Mouse (Mus musculus) layer of hippocampus, postnatal 36 days (tissue): ENCODE measurements around the gene Med23. TPM values are rescaled to one million over a fixed set of nuclear protein-coding genes. Genes with fewer than 3 reads are reported as not detected.

Source experiments
- DNase-seq, 2 experiments: peaks; one replicate each; pipeline ENCODE4 v3.0.0; 2022
- total RNA-seq, 2 experiments: library from RNA; stranded (reverse); gene quantifications; 2 replicates each; pipeline ENCODE4 v1.2.3; 2021

Med23 gene
- total RNA-seq, result 10 to 100 TPM; 25.5 to 37.0 TPM

- peak; percentile 99 for DNase-seq
Measured at GRCm38 (mm10) chr10:24869760-24870290, at the start of gene Med23. Gene Med23, plus strand, starts transcription at chr10:24869986.

GRCm38 (mm10) chr10:24821990-24822676, 47.7 kb upstream of the Med23 start:
- no peak for DNase-seq

DNA sequence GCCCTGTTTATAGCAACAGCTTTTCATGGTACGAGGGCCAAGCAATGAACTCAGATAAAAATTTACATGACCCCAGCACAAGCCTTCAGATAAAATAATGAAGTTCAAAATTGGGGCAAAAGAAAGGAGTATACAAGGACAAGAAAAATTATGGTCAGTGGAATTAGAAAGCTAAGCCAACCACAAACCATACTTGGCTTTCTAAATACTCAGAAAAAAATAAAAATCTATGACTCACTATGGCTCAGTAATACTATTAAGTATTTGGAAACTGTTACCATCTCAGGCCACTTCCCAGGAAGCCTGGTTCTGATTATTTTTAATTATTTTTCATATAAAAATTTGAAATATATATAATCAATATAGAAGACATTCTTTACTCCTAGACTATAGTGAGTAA, 46.9 kb upstream of the Med23 start:
- no peak for DNase-seq

GRCm38 (mm10) chr10:24823265-24823664, 46.5 kb upstream of the Med23 start:
- DNase-seq, result no peak

GRCm38 (mm10) chr10:24823697-24824535, 45.9 kb upstream of the Med23 start:
- no peak for DNase-seq

DNA sequence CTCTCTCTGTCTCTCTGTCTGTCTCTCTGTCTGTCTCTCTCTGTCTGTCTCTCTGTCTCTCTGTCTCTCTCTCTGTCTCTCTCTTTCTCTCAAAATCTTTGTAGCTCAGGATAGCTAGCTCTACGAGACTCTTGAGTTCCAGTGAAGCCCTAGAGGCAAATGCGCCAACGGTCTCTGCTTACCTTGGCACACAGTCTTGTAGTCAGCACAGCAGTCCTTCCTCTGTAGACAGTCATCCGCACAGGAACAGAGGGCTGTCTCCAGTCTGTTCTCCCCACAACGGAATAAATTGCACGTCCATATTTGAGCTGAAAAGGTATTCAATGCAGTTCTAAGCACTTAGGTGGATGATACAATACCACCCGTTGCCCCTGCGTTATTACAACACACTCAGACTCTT, 45.2 kb upstream of the Med23 start:
- no peak for DNase-seq

DNA sequence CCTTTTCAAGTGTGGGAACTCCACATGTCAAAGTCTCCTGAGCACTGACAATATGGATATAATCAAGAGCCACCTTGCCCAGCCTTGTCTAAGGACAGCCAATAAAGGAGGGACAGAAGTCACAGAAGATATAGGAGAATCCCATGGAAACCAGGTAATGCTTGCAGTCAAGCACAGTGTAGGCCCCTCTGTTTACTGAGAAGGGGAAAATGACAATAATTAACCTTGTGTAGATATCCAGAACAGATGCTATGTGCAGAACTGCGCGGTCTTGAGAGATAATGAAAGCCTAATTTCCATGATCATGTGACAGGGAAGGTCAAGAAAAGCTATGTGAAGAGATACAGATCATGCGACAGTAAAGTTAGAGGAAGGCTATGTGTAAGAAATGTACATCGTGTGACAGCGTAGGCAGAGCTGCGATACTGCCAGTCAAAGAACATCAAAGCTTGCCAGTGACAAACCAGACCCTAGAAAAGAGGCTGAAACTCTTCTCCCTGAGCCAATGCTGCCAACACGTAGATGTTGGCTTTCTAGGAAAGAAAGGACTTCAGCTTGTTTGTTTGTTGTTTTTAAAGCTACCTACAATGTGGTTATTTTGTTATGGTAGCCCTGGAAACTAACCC, 44.2 kb upstream of the Med23 start:
- DNase-seq, result no peak

DNA sequence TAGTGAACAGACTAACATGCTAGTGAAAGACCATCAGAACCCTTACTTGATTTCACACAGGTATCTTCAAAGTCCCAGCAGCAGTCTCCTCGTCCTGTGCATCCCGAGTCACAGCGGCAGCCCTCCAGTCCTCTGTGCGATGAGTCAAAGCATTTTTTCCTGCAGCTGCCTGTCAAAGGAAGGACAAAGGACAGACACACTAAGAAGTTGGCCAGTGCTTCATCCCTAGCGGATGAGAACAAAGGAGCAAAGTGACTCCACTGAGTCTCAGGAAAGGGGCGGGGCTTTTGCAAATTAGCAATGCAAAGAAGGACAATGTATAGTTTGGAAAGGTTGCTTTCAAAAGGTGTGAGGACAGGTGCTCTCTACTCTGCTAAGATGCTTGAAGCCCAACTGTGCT, 43.7 kb upstream of the Med23 start:
- no peak for DNase-seq

GRCm38 (mm10) chr10:24828136-24828535, 41.6 kb upstream of the Med23 start:
- no peak for DNase-seq

DNA sequence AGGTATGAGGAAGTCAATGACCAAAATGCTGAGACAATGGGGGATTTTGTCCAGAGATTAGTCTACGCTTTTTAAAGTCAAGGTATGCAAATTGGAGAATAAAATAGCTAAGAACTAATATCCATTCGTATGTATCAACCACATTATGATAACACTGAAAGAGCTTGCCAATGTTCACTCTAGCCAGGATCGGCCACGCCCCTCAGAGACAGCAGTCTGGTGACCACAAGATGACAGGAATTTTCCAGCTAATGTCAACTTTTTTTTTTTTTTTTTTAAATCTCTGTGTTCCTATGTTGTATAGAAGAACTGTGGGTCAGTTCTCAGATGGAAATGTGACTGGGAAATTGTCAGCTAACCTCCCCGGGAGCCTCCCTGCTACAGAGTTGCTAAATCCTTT, 39.3 kb upstream of the Med23 start:
- no peak for DNase-seq

DNA sequence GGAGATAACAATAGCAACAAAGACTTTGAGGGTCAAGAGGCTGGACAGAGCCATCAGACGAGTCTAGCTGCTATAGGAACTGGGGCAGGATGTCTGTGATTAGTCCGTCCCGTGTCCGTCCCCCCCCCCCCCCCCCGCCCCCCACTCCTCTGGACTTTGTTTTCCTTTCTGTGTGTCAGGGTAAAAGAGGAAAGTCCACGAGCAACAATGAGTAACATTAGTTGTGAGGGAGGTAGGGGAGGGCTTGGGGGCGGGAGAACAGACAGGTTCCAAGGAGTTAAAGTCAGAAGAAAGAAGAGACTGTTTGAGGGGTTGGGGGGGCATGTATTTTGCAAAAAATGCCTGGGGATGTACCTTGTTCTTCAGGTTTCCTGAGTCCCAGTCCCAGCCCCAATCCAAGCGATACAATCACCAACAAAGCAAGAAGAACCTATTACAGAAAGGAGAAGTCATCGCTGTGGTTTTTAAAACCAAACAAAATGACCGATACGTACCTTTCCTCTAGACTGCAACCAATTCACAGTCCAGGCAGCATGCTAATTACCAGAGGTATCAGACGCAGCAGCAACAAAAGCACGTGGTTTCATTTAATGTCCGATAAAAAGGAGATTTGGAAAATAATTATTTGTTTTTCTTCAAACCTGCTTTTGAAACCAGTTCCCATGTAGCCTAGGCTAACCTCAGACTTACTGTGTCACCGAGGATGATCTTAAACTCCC, 38.2 kb upstream of the Med23 start:
- no peak for DNase-seq

DNA sequence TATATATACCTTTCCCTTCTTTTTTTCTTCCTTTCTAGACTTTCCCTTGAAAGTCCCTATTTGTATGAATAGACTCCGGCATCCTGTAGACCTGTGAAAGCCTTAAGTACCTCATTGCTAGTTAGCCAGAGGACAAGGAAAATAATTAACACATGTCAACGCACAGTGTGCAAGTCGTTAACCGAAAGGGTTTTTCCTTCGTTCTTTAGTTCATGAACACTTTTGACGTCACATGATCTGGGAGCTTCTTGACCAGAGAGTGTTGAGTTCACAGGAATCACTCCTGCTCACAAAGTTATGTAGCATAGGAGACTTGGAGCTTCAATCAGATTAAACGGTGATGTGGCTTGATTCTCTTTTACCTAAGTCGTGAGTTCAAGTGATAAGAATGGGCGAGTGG, 37.5 kb upstream of the Med23 start:
- DNase-seq, result no peak

- DNase-seq, result no peak
Measured at GRCm38 (mm10) chr10:24834634-24835371, 35.0 kb upstream of the Med23 start.

GRCm38 (mm10) chr10:24835702-24836342, 34.0 kb upstream of the Med23 start:
- DNase-seq, result no peak

DNA sequence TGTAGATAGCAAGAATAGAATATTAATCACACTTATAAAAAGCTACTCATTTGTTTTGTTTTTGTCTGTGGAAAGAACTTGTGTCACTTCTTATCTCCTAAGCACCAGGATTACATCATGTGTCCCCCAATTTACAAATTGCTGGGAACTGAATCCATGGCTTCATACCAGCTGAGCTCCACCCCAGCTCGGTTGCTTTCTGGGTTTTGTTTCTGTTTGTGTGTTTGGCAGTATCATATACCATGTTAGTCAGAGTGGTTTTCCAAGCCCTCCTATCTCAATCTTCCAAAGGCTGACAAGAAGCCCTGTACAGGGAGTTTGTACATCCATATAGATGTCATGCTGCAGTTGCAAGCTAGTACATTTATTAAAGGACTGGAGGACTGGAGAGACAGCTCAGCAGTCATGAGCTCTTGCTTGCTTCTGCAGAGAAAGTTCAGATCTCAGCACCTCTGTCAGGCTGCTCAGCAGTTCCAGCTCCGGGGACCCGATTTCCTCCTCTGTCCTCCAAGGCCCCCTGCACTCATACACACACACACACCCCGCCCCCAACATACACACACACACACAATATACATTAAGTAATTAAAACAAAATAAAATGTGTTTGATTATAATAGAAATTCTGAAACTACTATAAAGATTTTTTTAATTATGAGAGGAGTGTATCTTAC, 33.3 kb upstream of the Med23 start:
- no peak for DNase-seq

GRCm38 (mm10) chr10:24840795-24841194, 29.0 kb upstream of the Med23 start:
- no peak for DNase-seq

DNA sequence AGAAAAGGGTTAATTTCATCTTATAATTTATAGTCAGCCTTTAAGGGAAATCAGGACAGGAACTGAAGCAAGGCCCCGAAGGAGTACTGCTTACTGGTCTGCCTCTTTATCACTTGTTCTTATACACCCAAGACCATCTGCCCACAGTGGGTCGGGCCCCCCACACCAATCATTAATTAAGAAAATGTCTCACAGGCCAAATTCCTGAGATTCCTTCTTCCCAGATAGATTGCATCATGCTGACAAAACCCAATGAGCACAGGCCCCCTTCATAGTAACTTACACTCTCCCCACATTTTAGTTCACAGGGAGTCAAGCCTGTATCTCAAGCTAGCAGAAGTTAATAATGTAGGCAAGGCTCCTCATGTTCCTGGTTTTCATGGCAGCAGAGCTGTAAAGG, 27.8 kb upstream of the Med23 start:
- no peak for DNase-seq

GRCm38 (mm10) chr10:24842676-24843075, 27.1 kb upstream of the Med23 start, which contains the start of gene Enpp3:
Gene Enpp3, minus strand, starts transcription at chr10:24842823.
- no peak for DNase-seq

GRCm38 (mm10) chr10:24863146-24863545, 6.6 kb upstream of the Med23 start:
- no peak for DNase-seq

DNA sequence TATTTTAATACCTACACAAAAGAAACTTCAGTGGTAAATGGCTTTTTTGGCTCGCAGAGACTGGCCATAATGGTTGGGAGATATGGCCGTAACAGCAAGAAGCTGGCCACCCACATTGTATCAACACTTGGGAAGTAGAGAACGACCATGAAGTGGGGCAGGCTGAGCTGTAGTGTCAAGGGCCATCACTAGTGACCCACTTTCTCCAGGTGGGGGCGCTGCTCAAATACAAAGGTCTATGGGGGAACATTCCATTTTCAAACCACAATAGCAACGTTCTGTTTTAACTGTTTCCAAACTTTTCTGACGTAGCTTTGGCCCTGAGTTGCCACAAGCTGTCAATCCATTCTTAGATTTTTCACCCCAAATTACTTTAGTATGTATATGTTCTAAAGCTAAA, 5.4 kb upstream of the Med23 start:
- DNase-seq, result no peak

GRCm38 (mm10) chr10:24873624-24874023, 3.8 kb downstream of the Med23 start:
- DNase-seq, result no peak
